Mouse (Mus musculus): ENCODE data around the gene Gm815. TPM values are rescaled to one million over a fixed set of nuclear protein-coding genes. Genes with fewer than 3 reads are reported as not detected.

Gene Gm815
- polyA plus RNA-seq, 1 experiment from 2014 or later = not detected

DNA sequence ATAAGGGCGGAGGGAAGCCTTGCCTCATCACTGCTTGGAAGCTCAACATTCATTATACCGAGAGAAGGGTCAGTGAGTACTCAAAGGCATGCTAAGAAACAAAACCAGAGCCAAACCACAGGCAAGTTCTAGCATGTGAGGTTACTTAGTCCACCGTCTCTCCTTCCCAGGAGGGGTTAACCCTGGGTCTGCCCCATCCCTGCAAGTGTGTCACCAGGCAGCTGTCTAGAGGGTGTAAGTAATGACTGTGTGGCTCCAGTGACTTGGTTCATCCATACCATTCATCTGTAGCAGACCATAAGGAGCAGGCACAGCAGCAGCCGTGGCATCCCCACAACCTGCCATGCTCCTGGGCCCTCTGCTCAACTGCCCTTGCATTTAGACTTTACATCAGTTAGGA, 5.8 kb upstream of the Gm815 start:
- ATAC-seq (ENCODE audit: insufficient number of reproducible peaks, insufficient read depth, low FRiP score, low TSS enrichment) = no peak
- H3K27ac ChIP-seq = no peak overlapping the region
- WGBS = 75% methylated on average over 4 of the region's 4 CpGs
- no peaks in the 10 kb centered on the region for H3K9me3 ChIP-seq
- H3K4me1 ChIP-seq = peaks cover 5% of the 10 kb centered on the region; the same call in 1 of the 2 replicates
- H3K4me3 ChIP-seq = no peak overlapping the region
- H3K36me3 ChIP-seq = no peaks in the 10 kb centered on the region
- no peak overlapping the region for H3K9ac ChIP-seq
- H3K4me2 ChIP-seq (replicated peaks) = no peak overlapping the region
- no peaks in the 10 kb centered on the region for H3K27me3 ChIP-seq

DNA sequence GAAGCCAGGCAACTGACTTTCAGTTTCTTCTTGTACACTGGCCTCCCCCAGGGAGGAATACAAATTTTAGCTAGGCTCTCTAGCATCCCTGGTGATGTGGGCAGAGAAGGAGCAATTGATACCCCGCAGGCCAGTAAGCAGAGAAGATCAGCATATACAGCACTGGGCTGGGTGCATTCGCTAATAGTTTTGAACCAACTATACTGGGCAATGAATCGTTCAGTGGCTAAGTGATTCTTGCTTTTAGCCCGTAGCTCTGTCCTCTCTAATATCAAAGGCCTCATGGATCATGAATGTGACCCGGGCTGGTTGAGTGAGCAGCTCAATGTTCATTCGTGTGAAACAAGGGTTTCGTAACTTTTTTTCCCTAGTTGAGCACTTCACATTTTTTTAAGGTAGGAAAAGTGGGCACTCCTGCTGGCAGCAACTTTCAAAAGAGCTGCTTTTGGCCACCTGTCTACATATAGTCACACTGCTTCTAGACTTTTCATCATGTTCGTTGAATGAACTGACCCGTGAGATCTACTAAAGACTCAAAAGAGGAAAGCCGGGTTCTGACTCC, 3.7 kb upstream of the Gm815 start:
- Histone ChIP-seq H3K36me3 (no peaks in the 10 kb centered on the region), H3K4me2 (replicated peaks) (no peak overlapping the region), H3K4me1 (peaks cover 5% of the 10 kb centered on the region; the same call in 1 of the 2 replicates), H3K27me3 (no peaks in the 10 kb centered on the region), H3K9me3 (no peaks in the 10 kb centered on the region), H3K27ac (no peak overlapping the region), H3K9ac (no peak overlapping the region), H3K4me3 (no peak overlapping the region)
- no peak for ATAC-seq (ENCODE audit: insufficient number of reproducible peaks, insufficient read depth, low FRiP score, low TSS enrichment)
- 89% methylated on average over 10 of the region's 10 CpGs for WGBS

DNA sequence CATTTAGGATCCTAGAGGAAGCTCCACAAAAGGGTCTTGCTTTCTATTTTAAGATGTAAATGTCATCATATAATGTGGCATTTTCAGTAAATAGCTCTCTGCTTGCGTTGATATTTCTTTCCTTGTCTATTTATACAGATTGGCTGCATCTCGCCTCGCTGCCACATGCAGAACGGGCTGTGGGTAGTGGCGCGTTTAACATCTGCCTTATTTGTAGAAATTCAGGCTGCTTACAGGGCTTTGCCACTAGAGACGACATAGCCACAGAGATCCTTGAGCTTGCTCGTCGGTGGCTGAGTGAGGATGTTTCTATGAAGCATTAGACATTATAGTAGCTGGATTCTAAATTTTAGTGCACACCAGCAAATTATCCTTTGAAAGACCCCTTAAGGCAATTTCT, 2.5 kb downstream of the Gm815 start:
- WGBS = 87% methylated on average over 9 of the region's 9 CpGs
- H3K36me3 ChIP-seq = no peaks in the 10 kb centered on the region
- no peak overlapping the region for H3K4me2 ChIP-seq (replicated peaks)
- no peaks in the 10 kb centered on the region for H3K9me3 ChIP-seq
- no peak overlapping the region for H3K9ac ChIP-seq
- no peak overlapping the region for H3K4me3 ChIP-seq
- no peaks in the 10 kb centered on the region for H3K27me3 ChIP-seq
- no peak overlapping the region for H3K27ac ChIP-seq
- no peak for ATAC-seq (ENCODE audit: insufficient number of reproducible peaks, insufficient read depth, low FRiP score, low TSS enrichment)
- H3K4me1 ChIP-seq = no peaks in the 10 kb centered on the region

DNA sequence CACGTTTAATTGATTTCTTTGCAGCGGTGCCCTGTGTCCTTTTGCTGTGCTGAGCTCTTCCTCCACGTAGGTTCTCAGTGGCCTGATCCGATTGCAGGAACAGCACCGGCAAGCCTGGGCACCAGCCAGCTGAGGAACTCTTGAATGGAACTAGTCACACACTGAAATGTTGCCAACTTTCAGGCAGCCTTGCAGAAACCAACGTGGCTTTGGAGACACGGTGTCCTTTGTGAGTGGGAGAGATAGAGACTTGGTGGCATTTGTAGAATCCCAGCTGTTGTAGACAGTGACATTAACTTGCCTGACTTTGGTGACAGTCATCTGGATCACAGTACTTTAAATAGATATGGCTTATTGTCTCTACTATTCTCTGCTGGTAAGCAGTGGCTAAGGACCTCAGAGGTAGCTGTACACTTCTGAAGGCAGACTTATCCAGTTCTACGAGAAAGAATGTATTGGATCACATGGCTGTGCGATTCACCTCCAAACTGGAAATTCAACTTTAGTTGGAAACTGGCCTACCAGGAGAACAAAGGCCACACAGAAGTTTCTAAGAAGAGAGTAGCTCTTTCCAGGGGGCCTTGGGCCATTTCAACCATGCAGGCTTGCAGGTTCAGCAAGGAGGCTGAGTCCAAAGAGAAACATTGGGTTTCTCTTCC, 5.8 kb downstream of the Gm815 start:
- Histone ChIP-seq H3K27me3 (no peaks in the 10 kb centered on the region), H3K4me2 (replicated peaks) (no peak overlapping the region), H3K36me3 (no peaks in the 10 kb centered on the region), H3K4me3 (no peak overlapping the region), H3K9ac (no peak overlapping the region), H3K9me3 (no peaks in the 10 kb centered on the region), H3K27ac (no peak overlapping the region), H3K4me1 (no peaks in the 10 kb centered on the region)
- WGBS = 73% methylated on average over 9 of the region's 9 CpGs
- ATAC-seq (ENCODE audit: insufficient number of reproducible peaks, insufficient read depth, low FRiP score, low TSS enrichment) = no peak

DNA sequence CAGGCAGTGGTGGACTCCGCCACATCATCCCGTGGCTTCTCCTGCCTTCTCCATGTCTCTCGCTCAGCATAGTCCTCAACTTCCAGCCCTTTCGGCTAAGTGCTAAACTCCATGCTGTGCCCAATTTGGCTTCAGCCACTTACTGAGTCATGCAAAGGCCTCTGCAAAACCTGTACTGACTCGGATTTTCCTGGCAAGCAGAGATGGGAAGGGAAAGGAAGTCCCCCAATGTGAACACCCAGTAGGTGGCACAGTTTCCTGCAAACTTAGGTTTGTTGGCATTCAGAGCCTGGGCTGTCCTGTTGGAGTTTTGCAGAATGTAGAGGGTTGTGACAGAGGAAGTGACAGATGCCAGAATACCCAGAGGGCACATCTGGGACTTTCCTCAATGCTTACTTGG, 7.2 kb downstream of the Gm815 start:
- WGBS = 55% methylated on average over 5 of the region's 5 CpGs
- Histone ChIP-seq H3K4me1 (no peaks in the 10 kb centered on the region), H3K4me3 (no peak overlapping the region), H3K9ac (no peak overlapping the region), H3K27me3 (no peaks in the 10 kb centered on the region), H3K4me2 (replicated peaks) (no peak overlapping the region), H3K36me3 (no peaks in the 10 kb centered on the region), H3K9me3 (no peaks in the 10 kb centered on the region), H3K27ac (no peak overlapping the region)
- no peak for ATAC-seq (ENCODE audit: insufficient number of reproducible peaks, insufficient read depth, low FRiP score, low TSS enrichment)

DNA sequence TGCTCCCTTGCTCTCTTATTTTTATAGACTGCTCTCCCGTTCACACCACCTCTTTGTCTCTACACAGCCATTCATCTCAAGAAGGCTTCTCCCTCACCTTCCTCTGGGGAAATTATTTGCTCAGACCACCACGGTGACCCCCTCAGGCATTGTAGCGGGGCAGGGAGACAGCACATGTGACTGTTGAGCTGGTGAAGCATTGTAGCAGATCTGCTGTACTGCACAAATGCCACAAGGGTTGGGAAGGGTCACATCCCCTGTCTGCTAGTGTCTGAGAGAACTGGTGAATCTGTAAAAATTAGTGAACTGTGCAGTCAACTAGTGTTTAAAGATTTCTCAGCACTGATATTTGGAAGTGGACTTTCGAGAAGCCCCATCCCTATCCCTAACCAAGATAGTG, 16.5 kb downstream of the Gm815 start:
- Histone ChIP-seq H3K36me3 (no peaks in the 10 kb centered on the region), H3K4me1 (no peaks in the 10 kb centered on the region), H3K9me3 (no peaks in the 10 kb centered on the region), H3K27ac (no peak overlapping the region), H3K4me2 (replicated peaks) (no peak overlapping the region), H3K27me3 (no peaks in the 10 kb centered on the region), H3K9ac (no peak overlapping the region), H3K4me3 (no peak overlapping the region)
- no peak for ATAC-seq (ENCODE audit: insufficient number of reproducible peaks, insufficient read depth, low FRiP score, low TSS enrichment)
- WGBS = 55% methylated on average over 4 of the region's 4 CpGs

DNA sequence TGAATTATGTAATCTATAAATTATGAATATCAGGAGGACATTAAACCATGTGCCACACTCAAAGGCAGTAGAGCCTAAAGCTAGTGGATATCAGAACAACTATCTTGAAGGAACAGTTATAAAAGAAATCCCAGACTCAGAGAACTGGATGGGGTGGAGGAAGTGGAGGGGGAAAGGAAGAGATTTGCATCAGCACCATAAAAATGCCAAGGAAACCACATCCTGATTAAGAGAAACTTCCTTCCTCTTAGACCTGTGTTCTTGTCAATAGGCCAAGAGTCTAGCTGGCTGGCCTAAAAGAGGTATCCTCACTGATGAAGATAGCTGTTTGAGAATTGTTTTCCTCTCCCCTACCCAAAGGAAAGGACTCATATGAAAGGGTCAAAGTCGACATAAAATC, 28.6 kb downstream of the Gm815 start:
- Histone ChIP-seq H3K36me3 (no peaks in the 10 kb centered on the region), H3K27ac (no peak overlapping the region), H3K4me3 (no peak overlapping the region), H3K9ac (no peak overlapping the region), H3K9me3 (no peaks in the 10 kb centered on the region), H3K4me2 (replicated peaks) (no peak overlapping the region), H3K27me3 (no peaks in the 10 kb centered on the region), H3K4me1 (no peaks in the 10 kb centered on the region; the same call in 1 of the 2 replicates)
- ATAC-seq (ENCODE audit: insufficient number of reproducible peaks, insufficient read depth, low FRiP score, low TSS enrichment) = no peak
- WGBS = 61% methylated on average over 1 of the region's 1 CpGs

DNA sequence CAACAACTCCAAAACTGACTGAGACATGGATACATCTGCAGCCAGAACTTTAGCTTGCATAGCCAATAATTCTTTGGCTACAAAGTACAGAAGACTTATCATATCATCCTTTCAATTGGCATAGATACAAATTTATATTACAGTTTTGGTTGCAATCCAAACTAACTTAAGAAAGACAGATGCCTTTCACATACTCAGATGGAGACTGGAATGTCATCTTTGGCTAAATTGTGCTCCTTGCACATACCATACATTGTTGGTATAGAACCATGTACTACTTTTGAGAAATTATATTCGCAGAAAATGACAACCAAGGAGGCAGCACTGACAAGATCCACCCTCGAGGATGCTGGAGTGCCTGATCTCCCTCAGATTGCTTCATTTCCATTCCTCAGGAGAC, 35.1 kb downstream of the Gm815 start:
- H3K9me3 ChIP-seq = no peaks in the 10 kb centered on the region
- ATAC-seq (ENCODE audit: insufficient number of reproducible peaks, insufficient read depth, low FRiP score, low TSS enrichment) = no peak
- H3K4me2 ChIP-seq (replicated peaks) = no peak overlapping the region
- no peaks in the 10 kb centered on the region for H3K36me3 ChIP-seq
- H3K9ac ChIP-seq = no peak overlapping the region
- 69% methylated on average over 2 of the region's 2 CpGs for WGBS
- no peaks in the 10 kb centered on the region for H3K27me3 ChIP-seq
- H3K27ac ChIP-seq = no peak overlapping the region
- H3K4me3 ChIP-seq = no peak overlapping the region
- H3K4me1 ChIP-seq = no peaks in the 10 kb centered on the region

DNA sequence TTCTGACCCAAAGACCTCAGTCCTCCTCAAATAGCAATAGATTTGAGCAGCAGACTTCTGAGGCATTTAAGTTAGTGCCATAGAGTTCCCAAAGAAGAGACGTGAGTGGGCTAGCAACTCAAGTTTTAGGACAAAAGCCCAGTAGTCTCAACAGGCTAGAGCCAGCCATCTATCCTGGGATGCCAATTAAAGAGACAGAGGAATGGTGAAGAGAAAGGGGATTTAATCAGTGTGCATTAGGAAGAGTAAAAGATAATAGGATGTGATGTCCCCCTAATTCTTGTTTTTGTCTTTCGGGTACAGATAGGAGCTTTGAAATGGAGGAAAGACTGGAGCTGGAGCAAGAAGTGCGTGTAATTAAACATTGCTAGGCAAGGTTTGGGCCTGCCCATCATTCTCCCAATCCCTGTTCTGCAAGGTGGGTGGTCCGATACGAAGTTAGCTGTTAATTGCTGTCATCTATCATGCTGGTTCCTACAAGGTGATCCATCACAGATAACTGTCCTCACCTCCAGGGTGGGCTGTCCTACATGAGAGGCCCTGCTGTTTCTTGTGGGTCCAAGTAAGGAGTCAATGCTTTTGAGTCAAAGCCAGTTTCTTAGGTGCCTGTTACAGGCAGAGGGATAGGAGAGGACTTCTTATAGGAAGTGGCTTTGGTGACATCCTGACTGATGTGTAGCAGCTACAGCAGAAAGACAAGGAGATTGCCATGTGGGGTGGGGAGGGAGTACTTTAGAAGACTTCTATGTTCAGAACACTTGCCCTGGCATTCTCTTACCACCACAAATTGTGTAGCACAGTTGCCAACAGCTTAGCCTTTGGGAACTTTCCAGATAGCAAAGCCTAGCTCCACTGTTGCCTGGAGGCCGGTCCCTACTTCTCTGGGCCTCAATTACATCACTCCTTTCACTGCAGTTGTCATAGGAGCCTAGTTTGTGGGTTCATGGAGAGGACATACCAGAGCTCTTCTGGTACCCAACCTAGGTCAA, 44.9 kb downstream of the Gm815 start:
- Histone ChIP-seq H3K4me3 (no peak overlapping the region), H3K36me3 (no peaks in the 10 kb centered on the region), H3K4me1 (no peaks in the 10 kb centered on the region), H3K27me3 (no peaks in the 10 kb centered on the region), H3K9me3 (no peaks in the 10 kb centered on the region), H3K9ac (no peak overlapping the region), H3K27ac (no peak overlapping the region), H3K4me2 (replicated peaks) (no peak overlapping the region)
- no peak for ATAC-seq (ENCODE audit: insufficient number of reproducible peaks, insufficient read depth, low FRiP score, low TSS enrichment)
- 75% methylated on average over 6 of the region's 6 CpGs for WGBS

DNA sequence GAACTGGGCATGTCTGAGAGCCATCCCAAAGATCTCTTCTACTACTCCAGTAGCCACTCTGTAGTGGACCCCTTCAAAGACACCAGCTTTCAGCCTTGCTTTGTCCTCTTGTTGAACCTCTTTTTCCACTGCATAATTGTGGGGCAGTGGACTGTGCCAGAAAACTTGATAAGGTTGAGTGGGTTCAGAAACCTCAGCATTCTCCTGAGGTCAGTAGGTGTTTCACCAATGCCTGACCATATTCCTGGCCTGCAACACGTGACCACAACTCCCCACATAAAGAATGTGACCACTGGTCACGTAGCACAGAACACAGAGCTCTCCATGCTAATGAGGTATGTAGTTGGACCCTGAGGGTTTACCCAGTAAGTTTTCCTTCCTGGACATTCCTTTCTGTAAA, 48.5 kb downstream of the Gm815 start:
- H3K4me1 ChIP-seq = no peaks in the 10 kb centered on the region
- H3K9me3 ChIP-seq = no peaks in the 10 kb centered on the region
- H3K27me3 ChIP-seq = no peaks in the 10 kb centered on the region
- ATAC-seq (ENCODE audit: insufficient number of reproducible peaks, insufficient read depth, low FRiP score, low TSS enrichment) = no peak
- H3K4me3 ChIP-seq = no peak overlapping the region
- no peak overlapping the region for H3K9ac ChIP-seq
- no peaks in the 10 kb centered on the region for H3K36me3 ChIP-seq
- 68% methylated on average over 2 of the region's 2 CpGs for WGBS
- H3K4me2 ChIP-seq (replicated peaks) = no peak overlapping the region
- H3K27ac ChIP-seq = no peak overlapping the region

Measured in embryonic facial prominence, embryonic 12.5 days (tissue).